Mouse (Mus musculus) splenic B cell, adult 2 months (primary cell): ENCODE data around the gene Rbm10.

Experiments
- DNase-seq: peaks from one replicate; pipeline ENCODE4 v3.0.0-alpha.2; 2011; ENCODE audit warnings: low read depth, low spot score
- H3K27me3 ChIP-seq: 2 replicates; pipeline ENCODE4 v1.6.1; 2012; ENCODE audit warnings: mild to moderate bottlenecking, low read length, moderate library complexity, mixed read lengths; ENCODE audit not compliant: control insufficient read depth, poor library complexity, insufficient read depth, severe bottlenecking
- H3K36me3 ChIP-seq: 2 replicates; pipeline ENCODE4 v1.6.1; 2012; ENCODE audit warnings: mild to moderate bottlenecking, low read length, moderate library complexity, mixed read lengths; ENCODE audit not compliant: control insufficient read depth, poor library complexity, insufficient read depth, severe bottlenecking

Gene Rbm10

DNA sequence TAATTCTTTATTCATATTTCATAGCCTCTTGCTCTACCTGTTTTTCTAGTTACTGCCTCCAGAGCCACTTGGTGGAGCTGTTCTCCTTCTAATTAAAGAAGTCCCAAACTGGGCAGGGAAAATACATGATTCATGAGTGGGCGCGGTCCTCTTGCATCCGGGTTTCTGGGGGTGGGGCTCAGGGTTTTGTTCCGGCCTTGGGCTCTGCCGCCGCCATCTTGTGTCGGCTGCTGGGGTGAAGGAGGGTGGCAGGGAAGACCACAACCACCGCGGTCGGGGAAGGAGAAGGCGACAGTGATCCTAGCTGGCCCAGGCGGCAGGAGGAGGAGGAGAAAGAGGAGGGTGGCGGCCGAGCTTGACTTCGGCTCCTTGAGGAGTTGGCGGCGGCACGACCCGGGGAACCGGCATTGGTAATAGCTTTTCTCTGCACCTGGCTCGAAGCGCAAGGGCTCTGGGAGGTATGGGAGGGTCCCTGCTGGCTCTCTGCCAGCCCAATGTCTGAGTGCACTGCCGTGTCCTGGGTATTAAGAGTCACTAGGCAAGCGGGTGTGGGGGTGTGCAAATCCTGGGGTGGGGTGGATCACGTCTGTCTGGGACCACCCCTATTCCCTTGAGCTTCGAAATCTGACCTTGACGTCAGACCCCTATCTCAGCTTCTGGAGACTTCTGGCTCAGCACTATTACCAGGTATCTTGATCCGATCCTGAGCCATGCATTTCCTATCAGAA lies 45.6 kb downstream of the Rbm10 start:
- H3K27me3 ChIP-seq, result no peaks in the 10 kb centered on the region
- peak; percentile 91 for DNase-seq
- H3K36me3 ChIP-seq, result no peaks in the 10 kb centered on the region

- DNase-seq, result no peak
- Histone ChIP-seq H3K27me3 (no peaks in the 10 kb centered on the region), H3K36me3 (no peaks in the 10 kb centered on the region)
Observed at GRCm38 (mm10) chrX:20663444-20663790, 46.1 kb downstream of the Rbm10 start.

DNA sequence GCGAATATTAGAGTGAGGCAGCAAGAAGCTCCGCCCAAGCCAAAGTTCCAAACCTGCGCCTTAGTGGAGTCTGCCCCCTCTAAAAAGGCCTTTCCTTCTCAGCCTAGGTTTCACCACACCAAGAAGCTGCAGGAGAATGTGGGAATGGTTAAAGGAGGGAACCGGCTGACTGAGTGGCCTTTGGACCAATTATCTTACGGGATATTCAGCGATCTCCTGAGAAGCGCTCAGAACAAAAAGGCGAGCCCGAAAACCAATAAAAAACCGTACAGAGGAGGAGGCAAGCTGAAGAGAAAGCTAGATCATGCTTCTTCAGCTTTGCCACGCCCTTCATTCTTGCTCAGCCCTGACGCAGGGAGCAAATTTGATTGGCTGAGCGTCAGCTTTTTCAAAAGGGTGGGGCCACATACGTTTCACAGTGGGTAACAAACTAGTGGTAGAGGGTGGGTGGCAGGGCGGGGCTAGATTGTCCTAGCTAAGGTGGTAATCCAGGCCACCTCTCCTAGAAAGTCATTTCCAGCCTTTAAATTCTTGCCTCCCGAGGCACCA lies 70.3 kb downstream of the Rbm10 start, which contains the start of gene Cdk16:
Cdk16 (plus strand) TSS at position 436 of the 549 bp plus-strand sequence.
- peak; percentile 93 for DNase-seq
- H3K36me3 ChIP-seq, result no peaks in the 10 kb centered on the region
- H3K27me3 ChIP-seq, result no peaks in the 10 kb centered on the region

DNA sequence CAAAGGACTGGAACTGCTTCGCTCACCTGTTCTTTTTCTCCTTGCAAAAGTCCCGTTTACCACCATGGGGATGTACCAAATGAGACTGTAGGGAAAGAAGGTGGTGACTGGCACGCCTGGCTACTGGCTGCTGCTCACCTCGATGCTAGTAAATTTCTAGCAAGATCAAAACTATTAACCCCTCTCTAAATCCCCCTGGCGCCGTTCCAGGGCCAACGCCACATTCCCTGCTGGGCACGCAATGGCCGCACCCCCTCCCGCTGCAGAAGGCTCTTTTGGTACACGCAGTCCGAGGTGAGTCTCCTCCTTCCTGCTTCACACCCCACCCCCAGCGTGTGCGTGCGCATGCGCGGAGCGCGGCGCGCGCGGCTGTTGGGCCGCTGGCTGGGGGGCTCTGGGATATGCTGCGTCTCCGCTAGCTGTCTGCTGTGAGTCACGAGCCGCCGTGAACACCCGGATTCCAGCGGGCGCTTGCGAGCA lies 70.8 kb downstream of the Rbm10 start:
- peak; percentile 85 for DNase-seq
- no peaks in the 10 kb centered on the region for H3K36me3 ChIP-seq
- no peaks in the 10 kb centered on the region for H3K27me3 ChIP-seq

GRCm38 (mm10) chrX:20688615-20689014 lies 71.3 kb downstream of the Rbm10 start:
- Histone ChIP-seq H3K36me3 (no peaks in the 10 kb centered on the region), H3K27me3 (no peaks in the 10 kb centered on the region)
- peak; percentile 56 for DNase-seq

DNA sequence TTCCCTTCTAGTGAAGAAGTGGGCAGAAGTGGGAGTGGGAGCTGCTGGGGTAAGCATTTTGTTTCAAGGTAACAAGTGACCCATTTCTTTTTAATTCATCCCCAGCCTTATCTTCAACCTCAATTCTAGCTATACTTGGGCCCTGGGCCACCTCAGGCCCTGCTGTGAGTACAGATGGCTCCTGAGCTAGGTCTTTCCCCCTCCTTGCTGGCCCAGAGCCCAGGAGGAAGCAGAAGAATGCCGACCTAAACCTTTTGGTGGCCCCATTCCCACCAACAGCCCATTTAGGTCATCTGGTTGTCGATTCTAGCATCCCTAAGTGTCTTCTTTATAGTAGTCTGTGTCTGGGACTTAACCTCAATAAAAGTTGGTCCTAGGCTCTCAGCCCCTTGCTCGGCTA lies 74.3 kb downstream of the Rbm10 start:
- Histone ChIP-seq H3K27me3 (no peaks in the 10 kb centered on the region), H3K36me3 (no peaks in the 10 kb centered on the region)
- no peak for DNase-seq

DNA sequence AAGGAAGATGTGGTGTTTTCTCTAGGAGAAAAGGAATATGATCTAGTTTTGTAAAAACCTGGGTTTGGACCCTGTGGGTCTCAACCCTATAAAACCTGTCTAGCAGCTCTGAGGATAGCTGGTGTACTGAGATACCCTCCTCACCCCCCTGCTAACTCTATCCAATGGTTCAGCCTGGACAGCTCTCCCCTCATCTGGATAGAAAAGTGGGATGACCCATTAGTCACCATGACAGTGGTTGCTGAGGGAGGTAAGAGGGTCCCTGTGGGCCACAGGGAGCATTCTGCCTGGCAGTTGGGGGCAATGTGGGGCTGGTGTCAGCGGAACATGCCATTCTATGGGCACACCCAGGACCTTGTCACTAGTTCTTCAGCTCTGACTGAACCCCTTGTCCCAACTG lies 75.3 kb downstream of the Rbm10 start:
- DNase-seq, result no peak
- Histone ChIP-seq H3K27me3 (no peaks in the 10 kb centered on the region), H3K36me3 (no peaks in the 10 kb centered on the region)

DNA sequence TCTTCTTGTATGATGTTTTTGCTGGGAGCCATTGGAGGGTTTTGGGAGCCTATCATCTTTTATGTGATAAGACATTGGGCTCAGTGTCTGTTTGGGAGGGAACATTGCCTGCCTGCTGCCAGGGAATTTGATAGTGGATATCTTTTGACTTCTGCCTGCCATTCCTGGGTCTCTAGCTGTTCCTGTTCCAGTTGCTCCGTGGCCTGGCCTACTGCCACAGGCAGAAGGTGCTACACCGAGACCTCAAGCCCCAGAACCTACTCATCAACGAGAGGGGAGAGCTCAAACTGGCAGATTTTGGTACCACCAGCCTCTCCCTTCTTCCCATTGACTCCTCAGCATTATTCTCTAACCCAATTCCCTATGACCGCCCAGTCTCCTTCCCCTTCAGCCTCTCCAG lies 78.5 kb downstream of the Rbm10 start:
- no peaks in the 10 kb centered on the region for H3K36me3 ChIP-seq
- DNase-seq, result no peak

More for the DNA sequence above, 78.5 kb downstream of the Rbm10 start:
- H3K27me3 ChIP-seq, result no peaks in the 10 kb centered on the region
